Mouse (Mus musculus) midbrain, embryonic 14.5 days (tissue): Measurements from ENCODE around the gene Ahcyl1. TPM values are rescaled to one million over a fixed set of nuclear protein-coding genes. Genes with fewer than 3 reads are reported as not detected.
"Not testable (repeated sequence)": the region's sequence is repeated elsewhere in the genome, so short reads cannot be mapped to it uniquely, and the experiment has no call there.

Source experiments
- ATAC-seq: fragments of 200-750 bp; cut with Nextera tagmentation; 2 replicates; pipeline ENCODE4 v1.8.0; 2017; ENCODE audit warnings: moderate number of reproducible peaks, moderate library complexity; ENCODE audit not compliant: low FRiP score, low TSS enrichment
- DNase-seq: peaks from one replicate; pipeline ENCODE4 v3.0.0-alpha.2; 2015
- H3K27ac ChIP-seq: fragments of 300-500 bp; sonication (generic); replicated peaks from 2 replicates; pipeline ENCODE4 v1.5.1; 2014; ENCODE audit warnings: mild to moderate bottlenecking, low read depth, low read length, moderate library complexity
- H3K27me3 ChIP-seq: fragments of 300-500 bp; sonication (generic); 2 replicates; pipeline ENCODE4 v1.6.1; 2014; ENCODE audit warnings: low read length, control low read depth, mixed read lengths; ENCODE audit not compliant: control insufficient read depth, insufficient read depth
- H3K36me3 ChIP-seq: fragments of 300-500 bp; sonication (generic); 2 replicates; pipeline ENCODE4 v1.6.1; 2014; ENCODE audit warnings: low read length, control low read depth; ENCODE audit not compliant: control insufficient read depth, insufficient read depth
- H3K4me1 ChIP-seq: fragments of 300-500 bp; sonication (generic); 2 replicates; pipeline ENCODE4 v1.6.1; 2014; ENCODE audit warnings: mild to moderate bottlenecking, antibody characterized with exemption, low read length, control low read depth; ENCODE audit not compliant: control insufficient read depth, insufficient read depth
- H3K4me2 ChIP-seq: fragments of 300-500 bp; sonication (generic); 2 replicates; pipeline ENCODE4 v1.6.1; 2014; ENCODE audit warnings: mild to moderate bottlenecking, low read length, moderate library complexity
- H3K4me3 ChIP-seq: fragments of 300-500 bp; sonication (generic); replicated peaks from 2 replicates; pipeline ENCODE4 v1.5.1; 2014; ENCODE audit warnings: low read depth, low read length
- H3K9ac ChIP-seq: fragments of 300-500 bp; sonication (generic); replicated peaks from 2 replicates; pipeline ENCODE4 v1.6.1; 2014; ENCODE audit warnings: mild to moderate bottlenecking, low read length, moderate library complexity
- H3K9me3 ChIP-seq: fragments of 300-500 bp; sonication (generic); 2 replicates; pipeline ENCODE4 v1.6.1; 2016; ENCODE audit warnings: low read length, control low read depth, mixed read lengths; ENCODE audit not compliant: control insufficient read depth
- WGBS: fragments of 180-500 bp; shearing (Covaris S2); extraction: QIAGEN DNeasy Blood & Tissue Kit; methylation state at CpG from one replicate; pipeline ENCODE4 v1.1.7; 2014; 5-methylcytosine and 5-hydroxymethylcytosine counted together
- polyA plus RNA-seq: library from polyadenylated mRNA; unstranded; fragments of >200 nt; fragmentation: Nextera tagmentation; extraction: Ambion mirVana; gene quantifications from 2 replicates; pipeline ENCODE4 v1.2.1, GENCODE M21; 2014

The Ahcyl1 gene
- polyA plus RNA-seq, 1 experiment from 2014 or later = 142 TPM

GRCm38 (mm10) chr3:107655491-107655890, 40.9 kb downstream of the Ahcyl1 start:
- Histone ChIP-seq H3K9ac (no peak overlapping the region), H3K9me3 (no peaks in the 10 kb centered on the region), H3K4me2 (no peak overlapping the region), H3K27ac (no peak overlapping the region), H3K36me3 (peaks cover 16% of the 10 kb centered on the region), H3K27me3 (no peaks in the 10 kb centered on the region), H3K4me3 (no peak overlapping the region), H3K4me1 (no peaks in the 10 kb centered on the region)
- DNase-seq = no peak
- ATAC-seq = no peak
- WGBS = 87% methylated on average over 3 of the region's 3 CpGs

GRCm38 (mm10) chr3:107654861-107655260, 41.5 kb downstream of the Ahcyl1 start:
- no peak overlapping the region for H3K4me3 ChIP-seq
- no peak for DNase-seq
- H3K9me3 ChIP-seq = no peaks in the 10 kb centered on the region
- no peak overlapping the region for H3K4me2 ChIP-seq
- ATAC-seq = no peak
- H3K27me3 ChIP-seq = no peaks in the 10 kb centered on the region
- H3K27ac ChIP-seq = no peak overlapping the region
- peaks cover 10% of the 10 kb centered on the region for H3K36me3 ChIP-seq
- H3K9ac ChIP-seq = no peak overlapping the region
- H3K4me1 ChIP-seq = no peaks in the 10 kb centered on the region
- WGBS = 85% methylated on average over 3 of the region's 3 CpGs

- no peak overlapping the region for H3K27ac ChIP-seq
- no peak overlapping the region for H3K4me3 ChIP-seq
- WGBS = 95% methylated on average over 3 of the region's 3 CpGs
- no peaks in the 10 kb centered on the region for H3K9me3 ChIP-seq
- ATAC-seq (no peak), DNase-seq (no peak)
- H3K4me2 ChIP-seq = no peak overlapping the region
- H3K27me3 ChIP-seq = no peaks in the 10 kb centered on the region
- H3K36me3 ChIP-seq = 0 out of 2 replicates have a peak, but pooled peaks cover 3% of the 10 kb centered on the region
- H3K9ac ChIP-seq = no peak overlapping the region
- H3K4me1 ChIP-seq = no peaks in the 10 kb centered on the region
These were observed 43.4 kb downstream of the Ahcyl1 start for GRCm38 (mm10) chr3:107652968-107653367.

GRCm38 (mm10) chr3:107650276-107650675, 46.1 kb downstream of the Ahcyl1 start:
- not testable (repeated sequence) for H3K9ac ChIP-seq, H3K4me2 ChIP-seq, H3K9me3 ChIP-seq, ATAC-seq, H3K27me3 ChIP-seq, DNase-seq, H3K4me3 ChIP-seq, H3K36me3 ChIP-seq, H3K27ac ChIP-seq, H3K4me1 ChIP-seq
- WGBS = 85% methylated on average over 5 of the region's 5 CpGs

GRCm38 (mm10) chr3:107646947-107647346, 49.4 kb downstream of the Ahcyl1 start:
- ATAC-seq (no peak), DNase-seq (no peak)
- no peak overlapping the region for H3K27ac ChIP-seq
- no peaks in the 10 kb centered on the region for H3K4me1 ChIP-seq
- H3K9me3 ChIP-seq = no peaks in the 10 kb centered on the region
- H3K4me3 ChIP-seq = no peak overlapping the region
- H3K4me2 ChIP-seq = no peak overlapping the region
- no peak overlapping the region for H3K9ac ChIP-seq
- H3K36me3 ChIP-seq = no peaks in the 10 kb centered on the region
- WGBS = 90% methylated on average over 3 of the region's 3 CpGs
- H3K27me3 ChIP-seq = no peaks in the 10 kb centered on the region

GRCm38 (mm10) chr3:107637606-107638172, 58.7 kb downstream of the Ahcyl1 start:
- 75% methylated on average over 5 of the region's 5 CpGs for WGBS
- no peak for ATAC-seq
- no peak for DNase-seq
- no peak overlapping the region for H3K27ac ChIP-seq
- no peaks in the 10 kb centered on the region for H3K27me3 ChIP-seq
- no peak overlapping the region for H3K4me2 ChIP-seq
- no peak overlapping the region for H3K4me3 ChIP-seq
- H3K4me1 ChIP-seq = no peaks in the 10 kb centered on the region
- H3K9me3 ChIP-seq = no peaks in the 10 kb centered on the region
- H3K9ac ChIP-seq = no peak overlapping the region
- H3K36me3 ChIP-seq = no peaks in the 10 kb centered on the region

GRCm38 (mm10) chr3:107636236-107636635, 60.1 kb downstream of the Ahcyl1 start:
- WGBS = 67% methylated on average over 3 of the region's 3 CpGs
- H3K4me1 ChIP-seq = no peaks in the 10 kb centered on the region
- H3K9me3 ChIP-seq = no peaks in the 10 kb centered on the region
- ATAC-seq (no peak), DNase-seq (no peak)
- H3K4me3 ChIP-seq = no peak overlapping the region
- no peak overlapping the region for H3K9ac ChIP-seq
- H3K4me2 ChIP-seq = no peak overlapping the region
- H3K27me3 ChIP-seq = no peaks in the 10 kb centered on the region
- no peak overlapping the region for H3K27ac ChIP-seq
- H3K36me3 ChIP-seq = no peaks in the 10 kb centered on the region

GRCm38 (mm10) chr3:107635836-107636235, 60.5 kb downstream of the Ahcyl1 start:
- Histone ChIP-seq H3K27ac (no peak overlapping the region), H3K9ac (no peak overlapping the region), H3K36me3 (no peaks in the 10 kb centered on the region), H3K4me2 (no peak overlapping the region), H3K9me3 (no peaks in the 10 kb centered on the region), H3K4me3 (no peak overlapping the region), H3K4me1 (no peaks in the 10 kb centered on the region), H3K27me3 (no peaks in the 10 kb centered on the region)
- ATAC-seq (no peak), DNase-seq (no peak)
- 58% methylated on average over 8 of the region's 8 CpGs for WGBS

GRCm38 (mm10) chr3:107633906-107634305, 62.5 kb downstream of the Ahcyl1 start:
- 94% methylated on average over 9 of the region's 9 CpGs for WGBS
- Histone ChIP-seq H3K27me3 (no peaks in the 10 kb centered on the region), H3K4me2 (no peak overlapping the region), H3K9me3 (no peaks in the 10 kb centered on the region), H3K4me3 (no peak overlapping the region), H3K4me1 (peaks cover 15% of the 10 kb centered on the region), H3K27ac (no peak overlapping the region), H3K9ac (no peak overlapping the region), H3K36me3 (peaks cover 5% of the 10 kb centered on the region)
- ATAC-seq (no peak), DNase-seq (no peak)
